Mouse (Mus musculus) MEL (cell line): Measurements from ENCODE around the gene Ephb2.

Experiments used
- BHLHE40 ChIP-seq: IDR thresholded peaks from 2 replicates; pipeline ENCODE4 v1.6.1; 2012; ENCODE audit warnings: low read depth, mild to moderate bottlenecking, inconsistent platforms, low read length, improper control_type of control experiment, borderline replicate concordance
- CHD1 ChIP-seq: IDR thresholded peaks from 2 replicates; pipeline ENCODE4 v1.6.1; 2012; ENCODE audit warnings: low read depth, mild to moderate bottlenecking, inconsistent platforms, low read length, improper control_type of control experiment
- CTCF ChIP-seq, 3 experiments: IDR thresholded peaks in 2 of 3; conservative IDR thresholded peaks in 1 of 3; 2 replicates each; pipeline ENCODE4 v1.5.1; 2011 to 2012; ENCODE audit warnings: low read length in 3 of 3, low read depth in 2 of 3, mild to moderate bottlenecking in 2 of 3, improper control_type of control experiment in 1 of 3, inconsistent platforms in 1 of 3, mixed read lengths in 1 of 3, moderate library complexity in 1 of 3; ENCODE audit not compliant: control insufficient read depth in 1 of 3, insufficient read depth in 1 of 3, poor library complexity in 1 of 3, severe bottlenecking in 1 of 3
- E2F4 ChIP-seq: IDR thresholded peaks from 2 replicates; pipeline ENCODE4 v1.6.1; 2011; ENCODE audit warnings: low read depth, low read length, improper control_type of control experiment, borderline replicate concordance
- ELF1 ChIP-seq: IDR thresholded peaks from 2 replicates; pipeline ENCODE4 v1.6.1; 2014; ENCODE audit warnings: low read depth, mild to moderate bottlenecking, inconsistent platforms, low read length, improper control_type of control experiment, moderate library complexity
- EP300 ChIP-seq, 2 experiments: IDR thresholded peaks; 2 replicates each; pipeline ENCODE4 v1.6.1; 2011; ENCODE audit warnings: improper control_type of control experiment in 2 of 2, low read length in 2 of 2, low read depth in 1 of 2, mild to moderate bottlenecking in 1 of 2
- GATA1 ChIP-seq: IDR thresholded peaks from 2 replicates; pipeline ENCODE4 v1.6.1; 2011; ENCODE audit warnings: low read depth, low read length, improper control_type of control experiment
- MAX ChIP-seq: IDR thresholded peaks from 2 replicates; pipeline ENCODE4 v1.6.1; 2011; ENCODE audit warnings: low read length, improper control_type of control experiment
- MXI1 ChIP-seq: IDR thresholded peaks from 2 replicates; pipeline ENCODE4 v1.6.1; 2011; ENCODE audit warnings: mild to moderate bottlenecking, low read depth, low read length, improper control_type of control experiment
- POLR2A ChIP-seq, 2 experiments: IDR thresholded peaks; 2 replicates each; pipeline ENCODE4 v1.6.1; 2011 to 2012; ENCODE audit warnings: low read length in 2 of 2, mild to moderate bottlenecking in 2 of 2, control low read depth in 1 of 2, improper control_type of control experiment in 1 of 2, low read depth in 1 of 2, moderate library complexity in 1 of 2; ENCODE audit not compliant: control insufficient read depth in 1 of 2, insufficient read depth in 1 of 2, poor library complexity in 1 of 2
- POLR2AphosphoS5 ChIP-seq: IDR thresholded peaks from 2 replicates; pipeline ENCODE4 v1.6.1; 2012; ENCODE audit warnings: low read depth, borderline replicate concordance, mild to moderate bottlenecking, inconsistent platforms, low read length, moderate library complexity, mixed read lengths
- UBTF ChIP-seq: IDR thresholded peaks from 2 replicates; pipeline ENCODE4 v1.6.1; 2012; ENCODE audit warnings: low read depth, mild to moderate bottlenecking, inconsistent platforms, low read length, improper control_type of control experiment, moderate library complexity, borderline replicate concordance; ENCODE audit not compliant: insufficient read depth
- ZKSCAN1 ChIP-seq: IDR thresholded peaks from 2 replicates; pipeline ENCODE4 v1.6.1; 2012; ENCODE audit warnings: low read depth, mild to moderate bottlenecking, inconsistent platforms, low read length, improper control_type of control experiment, moderate library complexity
- ZNF384 ChIP-seq: IDR thresholded peaks from 2 replicates; pipeline ENCODE4 v1.6.1; 2012; ENCODE audit warnings: low read depth, mild to moderate bottlenecking, inconsistent platforms, low read length, improper control_type of control experiment

- TF ChIP-seq MXI1: no peak
- peak in 1 of 3 experiments; percentile 28; a peak in 1 of 6 replicates for TF ChIP-seq CTCF (IDR thresholded peaks at IDR 0.05 in 2 of 3, conservative IDR thresholded peaks at IDR 0.05 in 1 of 3; ENCODE audit: control insufficient read depth in 1 of 3, insufficient read depth in 1 of 3, low read depth in 2 of 3, low read length in 3 of 3, poor library complexity in 1 of 3, severe bottlenecking in 1 of 3)
- no peak for TF ChIP-seq POLR2AphosphoS5
- no peak for TF ChIP-seq POLR2A (IDR thresholded peaks at IDR 0.05; ENCODE audit: control insufficient read depth in 1 of 2, insufficient read depth in 1 of 2, low read depth in 1 of 2, low read length in 2 of 2, poor library complexity in 1 of 2)
- no peak for TF ChIP-seq ZKSCAN1
- TF ChIP-seq E2F4: no peak
- TF ChIP-seq ZNF384: no peak
- no peak for TF ChIP-seq GATA1
- no peak for TF ChIP-seq EP300 (IDR thresholded peaks at IDR 0.05; ENCODE audit: low read depth in 1 of 2, low read length in 2 of 2)
- TF ChIP-seq UBTF: no peak
- no peak for TF ChIP-seq ELF1
- no peak for TF ChIP-seq MAX
- no peak for TF ChIP-seq CHD1
- TF ChIP-seq BHLHE40: no peak
These were observed 199.8 kb downstream of the Ephb2 start for GRCm38 (mm10) chr4:136635995-136636394.
